ENCODE assay signal across 1 mouse cellular context in the genomic region with DNA sequence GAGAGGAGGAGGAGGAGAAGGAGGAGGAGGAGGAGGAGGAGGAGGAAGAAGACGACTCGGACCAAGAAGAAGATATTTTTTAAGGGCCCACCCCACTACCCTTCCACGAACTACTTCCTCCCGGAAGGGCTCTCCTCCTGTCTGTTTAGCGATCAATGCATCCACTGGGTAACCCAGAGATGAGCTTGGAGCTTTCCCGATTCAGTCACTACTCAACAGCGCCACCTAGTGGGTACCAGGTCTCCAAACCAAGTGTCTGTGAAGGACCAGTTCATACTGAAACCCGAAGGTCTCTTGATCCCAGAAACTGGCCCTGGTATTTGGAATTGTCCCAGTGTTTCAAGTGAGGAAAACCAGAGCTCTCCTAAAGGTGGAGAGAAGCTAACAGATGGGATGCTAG.
A peak's percentile ranks its signal among the peaks of the same experiment; 100 is the strongest.
TF ChIP-seq lines count a peak whose summit lies in the region.

No protein-coding gene starts in this region.

TF ChIP-seq in CH12.LX, 34 proteins besides CTCF, POLR2A, EP300 and RAD21:
- no peak for TF ChIP-seq USF2 (conservative IDR thresholded peaks at IDR 0.05; ENCODE audit: low read depth, low read length)
- TF ChIP-seq MYC (IDR thresholded peaks at IDR 0.05; ENCODE audit: low read depth, low read length), result 0 out of 2 replicates have a peak, but pooled peaks have one; percentile 61
- TF ChIP-seq TCF12 (IDR thresholded peaks at IDR 0.05; ENCODE audit: low read depth, low read length), result peak; percentile 34; the same call in 1 of the 2 replicates
- TF ChIP-seq ELF1 (IDR thresholded peaks at IDR 0.05; ENCODE audit: low read depth, low read length), result peak; percentile 83
- peak; percentile 38; the same call in 1 of the 2 replicates for TF ChIP-seq HCFC1 (IDR thresholded peaks at IDR 0.05; ENCODE audit: low read depth, low read length)
- peak; percentile 83 for TF ChIP-seq SMC3 (IDR thresholded peaks at IDR 0.05; ENCODE audit: low read depth, low read length)
- TF ChIP-seq UBTF (IDR thresholded peaks at IDR 0.05; ENCODE audit: low read depth, low read length), result no peak
- peak; percentile 46; the same call in 1 of the 2 replicates for TF ChIP-seq NELFE (IDR thresholded peaks at IDR 0.05; ENCODE audit: low read depth, low read length)
- TF ChIP-seq MEF2A (IDR thresholded peaks at IDR 0.05; ENCODE audit: borderline replicate concordance, low read depth, low read length), result no peak
- TF ChIP-seq GABPA (IDR thresholded peaks at IDR 0.05; ENCODE audit: insufficient replicate concordance, low read depth, low read length), result no peak
- peak; percentile 66; the same call in 1 of the 2 replicates for TF ChIP-seq IRF4 (IDR thresholded peaks at IDR 0.05; ENCODE audit: low read depth, low read length)
- no peak for TF ChIP-seq MAFK (IDR thresholded peaks at IDR 0.05; ENCODE audit: insufficient replicate concordance, low read length)
- TF ChIP-seq JUND (conservative IDR thresholded peaks at IDR 0.05; ENCODE audit: low read depth, low read length), result peak; percentile 51
